Mouse (Mus musculus) urinary bladder, postnatal 36 days (tissue): ENCODE results near the gene Adam17.

Experiments
- DNase-seq, 2 experiments: peaks; one replicate each; pipeline ENCODE4 v3.0.0; 2022; ENCODE audit warnings: low spot score in 2 of 2, mixed read lengths in 1 of 2

Adam17 gene

GRCm38 (mm10) chr12:21315923-21316868 is 57.2 kb downstream of the Adam17 start, which contains the start of gene Iah1:
Gene Iah1, plus strand, starts transcription at chr12:21316389.
- DNase-seq = peak; percentile 84 to 88

- DNase-seq = no peak
These were observed 61.2 kb downstream of the Adam17 start for GRCm38 (mm10) chr12:21312201-21312600.

- DNase-seq = no peak
These were observed 66.7 kb downstream of the Adam17 start for GRCm38 (mm10) chr12:21306721-21307120.

- no peak for DNase-seq
These were observed 67.7 kb downstream of the Adam17 start for GRCm38 (mm10) chr12:21305741-21306140.

- DNase-seq = no peak
These were observed 71.1 kb downstream of the Adam17 start for GRCm38 (mm10) chr12:21302361-21302783.

- DNase-seq = no peak
These were observed 71.5 kb downstream of the Adam17 start for GRCm38 (mm10) chr12:21301932-21302331.

GRCm38 (mm10) chr12:21301324-21301723 is 72.1 kb downstream of the Adam17 start:
- no peak for DNase-seq

- DNase-seq = no peak
These were observed 74.6 kb downstream of the Adam17 start for GRCm38 (mm10) chr12:21298856-21299255.

- DNase-seq = no peak
These were observed 83.8 kb downstream of the Adam17 start for GRCm38 (mm10) chr12:21289651-21290050.

GRCm38 (mm10) chr12:21288716-21289395 is 84.6 kb downstream of the Adam17 start:
- no peak for DNase-seq

GRCm38 (mm10) chr12:21286712-21287650 is 86.5 kb downstream of the Adam17 start:
- DNase-seq = no peak

GRCm38 (mm10) chr12:21286243-21286622 is 87.2 kb downstream of the Adam17 start, which contains the start of gene Itgb1bp1:
Gene Itgb1bp1, minus strand, starts transcription at chr12:21286284.
- DNase-seq = peak; percentile 99

- no peak for DNase-seq
These were observed 87.8 kb downstream of the Adam17 start for GRCm38 (mm10) chr12:21285508-21286242.

- DNase-seq = no peak
These were observed 88.5 kb downstream of the Adam17 start, which contains the start of gene Cpsf3 for GRCm38 (mm10) chr12:21284761-21285441. Gene Cpsf3, plus strand, starts transcription at chr12:21285391.

- DNase-seq = no peak
These were observed 96.0 kb downstream of the Adam17 start for GRCm38 (mm10) chr12:21277352-21277864.

- no peak for DNase-seq
These were observed 99.0 kb downstream of the Adam17 start for GRCm38 (mm10) chr12:21274446-21274845.
